Mouse (Mus musculus): Measurements from ENCODE around the gene Gm10642. TPM values are rescaled to one million over a fixed set of nuclear protein-coding genes. Genes with fewer than 3 reads are reported as not detected.

Gm10642 gene
- polyA plus RNA-seq, 1 experiment from 2014 or later, result 2.6 TPM

DNA sequence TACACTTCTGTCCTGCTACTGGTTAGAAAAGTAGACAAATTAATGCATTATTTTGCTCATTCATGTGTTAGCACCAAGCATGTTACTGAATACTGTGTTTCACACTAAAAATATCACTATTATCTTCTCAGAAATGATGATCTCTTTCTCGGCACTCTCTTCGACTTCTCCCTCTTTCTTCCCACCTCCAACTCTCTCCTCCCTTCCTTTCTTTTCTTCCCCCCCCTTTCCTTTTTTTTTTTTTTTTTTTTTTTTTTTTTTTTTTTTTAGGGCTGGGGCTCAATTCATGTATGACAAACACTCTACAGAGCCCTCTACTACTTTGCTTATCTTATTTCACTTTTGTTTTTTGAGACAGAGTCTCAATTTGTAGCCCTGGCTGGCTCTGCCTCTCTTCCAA is 2.2 kb downstream of the Gm10642 start:
- peaks cover 19% of the 10 kb centered on the region for H3K4me1 ChIP-seq (ENCODE audit: insufficient read depth)
- H3K36me3 ChIP-seq (replicated peaks; ENCODE audit: insufficient read depth, low read length), result no peaks in the 10 kb centered on the region; the same call in 1 of the 2 replicates
- TF ChIP-seq CTCF (IDR thresholded peaks at IDR 0.05; ENCODE audit: low read depth) (no peak), EP300 (IDR thresholded peaks at IDR 0.05; ENCODE audit: low read depth) (no peak)
- H3K27ac ChIP-seq (ENCODE audit: low read depth), result peak overlapping the region; percentile 60; the same call in 1 of the 2 replicates
- H3K9me3 ChIP-seq (ENCODE audit: low read length), result no peaks in the 10 kb centered on the region
- no peak for DNase-seq
- peak overlapping the region; percentile 100 for H3K9ac ChIP-seq (replicated peaks)
- peak overlapping the region; percentile 99 for H3K4me3 ChIP-seq (ENCODE audit: low read depth, low read length)
- ATAC-seq, result no peak
- no peaks in the 10 kb centered on the region for H3K27me3 ChIP-seq (ENCODE audit: insufficient read depth, low read length)
- 57% methylated on average over 2 of the region's 2 CpGs for WGBS (ENCODE audit: insufficient replicate concordance)
- peak overlapping the region; percentile 90 for H3K4me2 ChIP-seq (ENCODE audit: low read depth, low read length)

DNA sequence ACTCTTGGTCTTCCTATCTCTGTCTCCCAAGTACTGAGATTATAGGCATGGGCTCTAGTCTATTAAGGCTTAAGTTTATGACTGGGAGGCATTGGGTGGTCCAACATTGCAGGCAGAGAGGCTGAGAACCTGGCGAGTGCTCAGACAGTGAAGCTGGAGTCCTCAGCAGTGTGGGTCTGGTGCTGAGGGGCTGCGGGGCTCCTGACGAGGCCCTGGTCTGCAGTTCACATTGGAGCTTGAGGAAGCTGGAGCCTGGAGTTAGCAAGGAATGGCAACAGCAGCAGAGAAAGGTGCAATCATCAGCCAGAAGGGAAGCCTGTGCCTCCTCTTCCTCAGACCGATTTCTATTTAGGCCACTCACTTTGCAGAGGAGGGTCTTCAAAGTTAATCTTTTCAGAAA is 8.8 kb downstream of the Gm10642 start:
- peaks cover 2% of the 10 kb centered on the region for H3K4me1 ChIP-seq (ENCODE audit: insufficient read depth)
- WGBS (ENCODE audit: insufficient replicate concordance), result 83% methylated on average over 4 of the region's 4 CpGs
- H3K9me3 ChIP-seq (ENCODE audit: low read length), result peaks cover 3% of the 10 kb centered on the region; the same call in 1 of the 2 replicates
- no peak overlapping the region for H3K9ac ChIP-seq (replicated peaks)
- no peak overlapping the region for H3K4me3 ChIP-seq (ENCODE audit: low read depth, low read length)
- H3K36me3 ChIP-seq (replicated peaks; ENCODE audit: insufficient read depth, low read length), result 0 out of 2 replicates have a peak, but pooled peaks cover 2% of the 10 kb centered on the region
- H3K4me2 ChIP-seq (ENCODE audit: low read depth, low read length), result no peak overlapping the region
- DNase-seq, result no peak
- no peak overlapping the region for H3K27ac ChIP-seq (ENCODE audit: low read depth)
- H3K27me3 ChIP-seq (ENCODE audit: insufficient read depth, low read length), result no peaks in the 10 kb centered on the region
- no peak for ATAC-seq
- TF ChIP-seq EP300 (IDR thresholded peaks at IDR 0.05; ENCODE audit: low read depth) (no peak), CTCF (IDR thresholded peaks at IDR 0.05; ENCODE audit: low read depth) (no peak)

DNA sequence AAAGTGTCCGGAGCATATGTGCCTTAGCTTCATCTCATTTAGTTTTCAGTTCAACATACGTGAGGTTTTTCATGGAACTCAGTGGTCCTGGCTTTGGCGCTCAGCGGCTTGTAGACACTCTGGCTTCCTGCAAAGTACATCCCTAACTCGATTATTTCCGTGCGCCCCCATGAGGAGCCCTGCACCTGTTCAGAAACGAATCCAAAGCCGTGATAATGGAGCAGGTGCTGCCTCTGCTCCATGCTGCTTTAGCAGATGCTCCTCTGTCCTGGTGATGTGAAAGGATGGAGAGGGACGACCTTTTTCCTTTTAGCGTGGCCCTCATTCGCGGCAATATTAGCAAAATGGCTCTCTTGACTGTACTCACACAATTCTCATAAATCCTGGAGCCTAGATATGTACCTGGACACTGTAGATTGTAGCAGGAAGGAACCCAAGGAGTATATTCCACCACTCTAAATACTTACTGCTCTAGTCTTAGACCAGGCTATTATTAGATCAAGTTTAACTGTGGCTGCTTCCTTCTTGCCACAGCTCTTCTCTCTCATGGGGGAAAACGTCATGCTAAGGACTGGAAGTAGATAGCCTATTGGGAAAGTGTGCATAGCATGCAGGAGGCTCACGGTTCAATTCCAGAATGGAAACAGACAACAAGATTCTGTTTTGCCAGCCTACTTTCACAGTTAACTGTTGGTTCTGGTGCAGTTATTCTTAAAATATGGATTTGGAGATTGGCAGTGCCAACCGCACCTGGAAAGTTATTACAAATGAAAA is 9.5 kb downstream of the Gm10642 start:
- 68% methylated on average over 16 of the region's 16 CpGs for WGBS (ENCODE audit: insufficient replicate concordance)
- Histone ChIP-seq H3K27ac (ENCODE audit: low read depth) (no peak overlapping the region), H3K4me3 (ENCODE audit: low read depth, low read length) (no peak overlapping the region), H3K27me3 (ENCODE audit: insufficient read depth, low read length) (no peaks in the 10 kb centered on the region), H3K9ac (replicated peaks) (no peak overlapping the region), H3K36me3 (replicated peaks; ENCODE audit: insufficient read depth, low read length) (0 out of 2 replicates have a peak, but pooled peaks cover 2% of the 10 kb centered on the region), H3K9me3 (ENCODE audit: low read length) (peaks cover 3% of the 10 kb centered on the region; the same call in 1 of the 2 replicates), H3K4me1 (ENCODE audit: insufficient read depth) (peaks cover 5% of the 10 kb centered on the region), H3K4me2 (ENCODE audit: low read depth, low read length) (no peak overlapping the region)
- ATAC-seq (no peak), DNase-seq (no peak)
- no peak for TF ChIP-seq EP300 (IDR thresholded peaks at IDR 0.05; ENCODE audit: low read depth)
- no peak for TF ChIP-seq CTCF (IDR thresholded peaks at IDR 0.05; ENCODE audit: low read depth)

DNA sequence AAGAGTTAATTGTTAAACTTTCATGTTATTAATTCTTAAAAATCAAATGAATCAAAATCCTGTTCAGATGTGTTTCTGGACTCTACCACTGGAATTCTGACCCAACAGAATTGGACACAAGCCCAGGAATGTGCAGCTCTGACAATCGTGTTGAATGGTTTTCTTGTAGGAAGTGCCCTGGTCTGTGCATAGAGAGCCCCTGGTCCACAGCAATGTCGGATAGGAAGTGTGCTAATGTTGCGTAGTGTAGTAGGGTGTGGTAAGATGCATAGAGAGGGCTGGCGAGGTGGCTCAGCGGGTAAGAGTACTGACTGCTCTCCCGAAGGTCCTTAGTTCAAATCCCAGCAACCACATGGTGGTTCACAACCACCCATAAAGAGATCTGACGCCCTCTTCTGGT is 10.8 kb downstream of the Gm10642 start:
- H3K9ac ChIP-seq (replicated peaks), result no peak overlapping the region
- no peak overlapping the region for H3K27ac ChIP-seq (ENCODE audit: low read depth)
- no peak overlapping the region for H3K4me3 ChIP-seq (ENCODE audit: low read depth, low read length)
- no peak for TF ChIP-seq CTCF (IDR thresholded peaks at IDR 0.05; ENCODE audit: low read depth)
- no peak for TF ChIP-seq EP300 (IDR thresholded peaks at IDR 0.05; ENCODE audit: low read depth)
- H3K36me3 ChIP-seq (replicated peaks; ENCODE audit: insufficient read depth, low read length), result 0 out of 2 replicates have a peak, but pooled peaks cover 2% of the 10 kb centered on the region
- DNase-seq (peak; percentile 20), ATAC-seq (no peak)
- no peaks in the 10 kb centered on the region for H3K27me3 ChIP-seq (ENCODE audit: insufficient read depth, low read length)
- H3K9me3 ChIP-seq (ENCODE audit: low read length), result peaks cover 3% of the 10 kb centered on the region; the same call in 1 of the 2 replicates
- peaks cover 15% of the 10 kb centered on the region for H3K4me1 ChIP-seq (ENCODE audit: insufficient read depth)
- 58% methylated on average over 7 of the region's 7 CpGs for WGBS (ENCODE audit: insufficient replicate concordance)
- H3K4me2 ChIP-seq (ENCODE audit: low read depth, low read length), result no peak overlapping the region

GRCm38 (mm10) chr9:70668048-70668447 is 12.0 kb downstream of the Gm10642 start:
- TF ChIP-seq CTCF (IDR thresholded peaks at IDR 0.05; ENCODE audit: low read depth) (peak; percentile 65), EP300 (IDR thresholded peaks at IDR 0.05; ENCODE audit: low read depth) (no peak)
- H3K4me1 ChIP-seq (ENCODE audit: insufficient read depth), result peaks cover 22% of the 10 kb centered on the region
- no peaks in the 10 kb centered on the region for H3K27me3 ChIP-seq (ENCODE audit: insufficient read depth, low read length)
- H3K9me3 ChIP-seq (ENCODE audit: low read length), result peaks cover 3% of the 10 kb centered on the region; the same call in 1 of the 2 replicates
- no peak overlapping the region for H3K9ac ChIP-seq (replicated peaks)
- no peak overlapping the region for H3K4me2 ChIP-seq (ENCODE audit: low read depth, low read length)
- 0 out of 2 replicates have a peak, but pooled peaks cover 2% of the 10 kb centered on the region for H3K36me3 ChIP-seq (replicated peaks; ENCODE audit: insufficient read depth, low read length)
- DNase-seq (no peak), ATAC-seq (no peak)
- H3K27ac ChIP-seq (ENCODE audit: low read depth), result no peak overlapping the region
- H3K4me3 ChIP-seq (ENCODE audit: low read depth, low read length), result no peak overlapping the region

DNA sequence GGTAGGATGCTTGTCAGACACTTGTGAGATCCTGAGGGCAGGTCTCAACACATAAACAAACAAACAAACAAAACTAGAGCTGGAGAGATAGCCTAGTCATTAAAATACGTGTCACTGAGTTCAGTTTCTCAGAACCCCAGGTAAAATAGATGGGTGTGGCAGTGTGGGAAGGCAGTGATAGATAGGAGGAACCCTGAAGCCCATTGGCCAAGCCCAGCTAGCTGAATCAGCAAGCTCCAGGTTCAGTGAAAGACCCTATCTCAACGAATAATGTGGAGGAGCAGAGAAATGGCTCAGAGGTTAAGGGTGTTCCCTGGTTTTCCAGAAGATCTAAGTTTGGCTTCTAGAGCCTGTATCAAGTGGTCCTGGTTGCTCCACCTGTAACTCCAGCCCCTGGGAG is 13.1 kb downstream of the Gm10642 start:
- 38% methylated on average over 2 of the region's 2 CpGs for WGBS (ENCODE audit: insufficient replicate concordance)
- no peak overlapping the region for H3K4me3 ChIP-seq (ENCODE audit: low read depth, low read length)
- DNase-seq, result peak; percentile 56
- H3K27ac ChIP-seq (ENCODE audit: low read depth), result peak overlapping the region; percentile 86
- H3K36me3 ChIP-seq (replicated peaks; ENCODE audit: insufficient read depth, low read length), result 0 out of 2 replicates have a peak, but pooled peaks cover 2% of the 10 kb centered on the region
- ATAC-seq, result peak; percentile 90
- H3K4me2 ChIP-seq (ENCODE audit: low read depth, low read length), result 0 out of 2 replicates have a peak overlapping the region, but pooled peaks have one; percentile 23
- H3K4me1 ChIP-seq (ENCODE audit: insufficient read depth), result peaks cover 22% of the 10 kb centered on the region
- H3K27me3 ChIP-seq (ENCODE audit: insufficient read depth, low read length), result no peaks in the 10 kb centered on the region
- H3K9ac ChIP-seq (replicated peaks), result no peak overlapping the region
- TF ChIP-seq EP300 (IDR thresholded peaks at IDR 0.05; ENCODE audit: low read depth) (peak; percentile 91), CTCF (IDR thresholded peaks at IDR 0.05; ENCODE audit: low read depth) (no peak)
- H3K9me3 ChIP-seq (ENCODE audit: low read length), result peaks cover 3% of the 10 kb centered on the region; the same call in 1 of the 2 replicates

Data from liver, postnatal 0 days (tissue).